Mouse (Mus musculus) myocyte (in vitro differentiated cells): ENCODE measurements around the gene Bst1. TPM values are rescaled to one million over a fixed set of nuclear protein-coding genes. Genes with fewer than 3 reads are reported as not detected.

Experiments used
- H3K27me3 ChIP-seq: one replicate; pipeline ENCODE4 v1.6.1; 2011; ENCODE audit not compliant: control insufficient read depth, insufficient read depth, insufficient read length
- H3K36me3 ChIP-seq: one replicate; pipeline ENCODE4 v1.6.1; 2011; ENCODE audit not compliant: control insufficient read depth, insufficient read depth
- H3K4me2 ChIP-seq: one replicate; pipeline ENCODE4 v1.6.1; 2011; ENCODE audit warnings: low read depth, control low read depth
- H3K4me3 ChIP-seq: one replicate; pipeline ENCODE4 v1.5.1; 2011; ENCODE audit warnings: mild to moderate bottlenecking, control low read depth, moderate library complexity
- H3K79me2 ChIP-seq: one replicate; pipeline ENCODE4 v1.6.1; 2011; ENCODE audit not compliant: control insufficient read depth, insufficient read depth
- H3ac ChIP-seq: one replicate; pipeline ENCODE4 v1.6.1; 2011; ENCODE audit not compliant: control insufficient read depth, insufficient read length
- CEBPB ChIP-seq: IDR thresholded peaks from 2 replicates; pipeline ENCODE4 v1.6.1; 2011; ENCODE audit warnings: mild to moderate bottlenecking, moderate library complexity; ENCODE audit not compliant: poor library complexity, insufficient read depth, severe bottlenecking
- E2F4 ChIP-seq: IDR thresholded peaks from one replicate; pipeline ENCODE4 v1.6.1; 2011; ENCODE audit warnings: mild to moderate bottlenecking, control low read depth, moderate library complexity; ENCODE audit not compliant: insufficient read depth
- MAX ChIP-seq: IDR thresholded peaks from one replicate; pipeline ENCODE4 v1.6.1; 2011; ENCODE audit warnings: low read depth, mild to moderate bottlenecking, control low read depth
- MYOD1 ChIP-seq, 3 experiments: IDR thresholded peaks; one replicate each; pipeline ENCODE4 v1.6.1; 2011; ENCODE audit warnings: control low read depth in 2 of 3, low read depth in 2 of 3, mild to moderate bottlenecking in 2 of 3, moderate library complexity in 1 of 3; ENCODE audit not compliant: insufficient read length in 2 of 3, control insufficient read depth in 1 of 3
- MYOG ChIP-seq, 3 experiments: IDR thresholded peaks; one replicate each; pipeline ENCODE4 v1.6.1; 2011; ENCODE audit warnings: control low read depth in 2 of 3, low read depth in 2 of 3, mild to moderate bottlenecking in 2 of 3; ENCODE audit not compliant: insufficient read length in 2 of 3, control insufficient read depth in 1 of 3, insufficient read depth in 1 of 3
- POLR2A ChIP-seq: IDR thresholded peaks from one replicate; pipeline ENCODE4 v1.6.1; 2011; ENCODE audit warnings: low read depth, mild to moderate bottlenecking, control low read depth, moderate library complexity; ENCODE audit not compliant: insufficient read length
- POLR2AphosphoS2 ChIP-seq: IDR thresholded peaks from one replicate; pipeline ENCODE4 v1.6.1; 2011; ENCODE audit warnings: low read depth, control low read depth; ENCODE audit not compliant: insufficient read length
- REST ChIP-seq: IDR thresholded peaks from one replicate; pipeline ENCODE4 v1.6.1; 2011; ENCODE audit warnings: mild to moderate bottlenecking, control low read depth, moderate library complexity; ENCODE audit not compliant: insufficient read depth, insufficient read length
- SRF ChIP-seq: IDR thresholded peaks from one replicate; pipeline ENCODE4 v1.6.1; 2011; ENCODE audit warnings: low read depth; ENCODE audit not compliant: control insufficient read depth, insufficient read length
- TCF12 ChIP-seq: IDR thresholded peaks from one replicate; pipeline ENCODE4 v1.6.1; 2011; ENCODE audit warnings: mild to moderate bottlenecking, control low read depth; ENCODE audit not compliant: poor library complexity, insufficient read depth, severe bottlenecking
- TCF3 ChIP-seq: IDR thresholded peaks from one replicate; pipeline ENCODE4 v1.6.1; 2011; ENCODE audit warnings: low read depth, control low read depth; ENCODE audit not compliant: insufficient read length
- USF1 ChIP-seq: IDR thresholded peaks from one replicate; pipeline ENCODE4 v1.6.1; 2011; ENCODE audit warnings: low read depth, mild to moderate bottlenecking, control low read depth, moderate library complexity
- polyA plus RNA-seq: library from polyadenylated mRNA; unstranded; fragments of >200 nt; fragmentation: generic; extraction: Trizol; gene quantifications from one replicate; pipeline ENCODE4 v1.2.1, GENCODE M21; 2012; ENCODE audit warnings: missing spikeins

Bst1 gene
- polyA plus RNA-seq, 1 experiment = not detected

GRCm38 (mm10) chr5:43837372-43837771 is 18.7 kb downstream of the Bst1 start:
- Histone ChIP-seq H3ac (no peak overlapping the region), H3K27me3 (peaks cover 11% of the 10 kb centered on the region), H3K79me2 (no peaks in the 10 kb centered on the region), H3K4me3 (no peak overlapping the region), H3K36me3 (no peaks in the 10 kb centered on the region), H3K4me2 (no peak overlapping the region)
- no peak for TF ChIP-seq MAX
- no peak for TF ChIP-seq SRF
- no peak for TF ChIP-seq USF1
- no peak for TF ChIP-seq REST
- no peak for TF ChIP-seq POLR2AphosphoS2
- TF ChIP-seq E2F4 = no peak
- TF ChIP-seq CEBPB = no peak
- no peak for TF ChIP-seq TCF3
- no peak for TF ChIP-seq TCF12
- TF ChIP-seq POLR2A = no peak
- TF ChIP-seq MYOG (IDR thresholded peaks at IDR 0.05; ENCODE audit: control insufficient read depth in 1 of 3, insufficient read depth in 1 of 3, insufficient read length in 2 of 3, low read depth in 2 of 3) = no peak
- TF ChIP-seq MYOD1 (IDR thresholded peaks at IDR 0.05; ENCODE audit: control insufficient read depth in 1 of 3, insufficient read length in 2 of 3, low read depth in 2 of 3) = no peak

- Histone ChIP-seq H3K36me3 (no peaks in the 10 kb centered on the region), H3K79me2 (no peaks in the 10 kb centered on the region), H3K4me2 (peak overlapping the region; percentile 87), H3ac (no peak overlapping the region), H3K4me3 (peak overlapping the region; percentile 9), H3K27me3 (peaks cover 11% of the 10 kb centered on the region)
- TF ChIP-seq POLR2AphosphoS2 (no peak), MYOG (IDR thresholded peaks at IDR 0.05; ENCODE audit: control insufficient read depth in 1 of 3, insufficient read depth in 1 of 3, insufficient read length in 2 of 3, low read depth in 2 of 3) (no peak), SRF (no peak), TCF12 (no peak)
Observed at GRCm38 (mm10) chr5:43841144-43842010, 22.7 kb downstream of the Bst1 start.

- TF ChIP-seq USF1 (no peak), TCF12 (no peak), MYOD1 (IDR thresholded peaks at IDR 0.05; ENCODE audit: control insufficient read depth in 1 of 3, insufficient read length in 2 of 3, low read depth in 2 of 3) (no peak), SRF (no peak), CEBPB (no peak), E2F4 (no peak), MAX (no peak), MYOG (IDR thresholded peaks at IDR 0.05; ENCODE audit: control insufficient read depth in 1 of 3, insufficient read depth in 1 of 3, insufficient read length in 2 of 3, low read depth in 2 of 3) (no peak), POLR2AphosphoS2 (no peak), TCF3 (no peak), REST (no peak)
- Histone ChIP-seq H3ac (no peak overlapping the region), H3K36me3 (no peaks in the 10 kb centered on the region), H3K79me2 (no peaks in the 10 kb centered on the region), H3K4me2 (peak overlapping the region; percentile 87), H3K27me3 (peaks cover 11% of the 10 kb centered on the region), H3K4me3 (peak overlapping the region; percentile 9)
Observed at GRCm38 (mm10) chr5:43842011-43842285, 23.3 kb downstream of the Bst1 start.

- TF ChIP-seq POLR2AphosphoS2 (no peak), USF1 (no peak), TCF3 (no peak), POLR2A (no peak), CEBPB (no peak)
- no peaks in the 10 kb centered on the region for H3K79me2 ChIP-seq
Observed at GRCm38 (mm10) chr5:43842576-43843155, 24.0 kb downstream of the Bst1 start.

DNA sequence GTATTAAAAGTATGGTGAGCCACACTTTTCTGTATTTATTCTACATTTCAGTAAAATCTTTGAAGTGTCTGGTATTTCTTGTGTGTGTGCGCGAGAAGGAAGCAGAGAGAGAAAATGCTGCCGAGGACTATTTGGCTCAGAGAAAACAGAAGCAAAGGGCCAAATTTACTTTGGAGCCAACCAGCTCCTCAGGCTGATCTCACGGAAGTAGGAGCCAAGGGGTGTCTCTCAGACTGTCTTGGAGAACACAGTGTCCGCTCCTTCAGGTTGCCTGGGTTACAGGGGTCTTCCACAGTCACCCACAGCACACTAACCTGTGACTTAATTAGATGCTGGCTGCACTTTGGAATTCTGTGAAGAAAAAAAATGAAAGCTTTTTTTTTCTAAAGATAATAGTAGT is 26.4 kb downstream of the Bst1 start:
- H3K27me3 ChIP-seq = peaks cover 6% of the 10 kb centered on the region
- TF ChIP-seq MYOG (IDR thresholded peaks at IDR 0.05; ENCODE audit: control insufficient read depth in 1 of 3, insufficient read depth in 1 of 3, insufficient read length in 2 of 3, low read depth in 2 of 3) = no peak
- no peak for TF ChIP-seq TCF12
- no peak overlapping the region for H3ac ChIP-seq
- no peaks in the 10 kb centered on the region for H3K79me2 ChIP-seq
- no peak overlapping the region for H3K4me3 ChIP-seq
- no peaks in the 10 kb centered on the region for H3K36me3 ChIP-seq
- H3K4me2 ChIP-seq = no peak overlapping the region

More at GRCm38 (mm10) chr5:43842576-43843155, 24.0 kb downstream of the Bst1 start:
- H3K36me3 ChIP-seq = no peaks in the 10 kb centered on the region
- H3K4me2 ChIP-seq = no peak overlapping the region
- no peak overlapping the region for H3ac ChIP-seq
- peaks cover 11% of the 10 kb centered on the region for H3K27me3 ChIP-seq
- no peak overlapping the region for H3K4me3 ChIP-seq
